Mouse (Mus musculus): ENCODE results near the gene Gm614. TPM values are rescaled to one million over a fixed set of nuclear protein-coding genes. Genes with fewer than 3 reads are reported as not detected.
A peak's percentile ranks its signal among the peaks of the same experiment; 100 is the strongest.

Gene Gm614
- polyA plus RNA-seq (2014; fragmentation: Nextera tagmentation; extraction: Ambion mirVana) = not detected in 2 replicates

DNA sequence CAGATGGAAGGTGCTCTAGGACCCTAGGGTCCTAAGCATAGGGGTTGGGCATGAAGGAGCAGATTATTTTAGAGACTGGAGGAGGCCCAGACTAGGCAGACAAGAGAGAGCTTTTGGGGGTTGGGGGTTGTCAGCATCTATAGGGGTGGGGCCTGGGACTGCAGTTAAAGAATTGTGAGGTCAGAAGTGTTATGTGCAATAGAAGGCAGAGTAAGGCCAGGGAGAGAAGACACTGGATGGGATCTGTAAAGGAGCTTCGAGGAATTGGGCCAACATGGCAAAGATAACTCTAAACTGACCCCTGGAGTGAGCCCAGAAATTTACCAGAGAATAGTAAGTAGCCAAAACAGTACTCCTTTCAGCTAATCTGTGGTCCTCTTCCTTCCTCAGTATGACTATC is at the start of gene Gm614:
TSS of gene Gm614 (minus strand) at position 101 of the 400 bp plus-strand sequence.
- Histone ChIP-seq H3K9ac (ENCODE audit: low read length) (no peak within 1 kb of the TSS), H3K4me1 (ENCODE audit: control insufficient read depth, insufficient read depth, low read length) (peaks cover 3% of the 10 kb centered on the region), H3K36me3 (ENCODE audit: control insufficient read depth, insufficient read depth, low read length) (no peaks in the 10 kb centered on the region), H3K27ac (replicated peaks; ENCODE audit: low read depth, low read length) (no peak within 1 kb of the TSS), H3K9me3 (ENCODE audit: control insufficient read depth, low read length) (no peaks in the 10 kb centered on the region), H3K27me3 (ENCODE audit: control insufficient read depth, insufficient read depth, low read length) (no peaks in the 10 kb centered on the region), H3K4me2 (ENCODE audit: low read depth, severe bottlenecking) (no peak within 1 kb of the TSS), H3K4me3 (ENCODE audit: low read depth, low read length) (no peak within 1 kb of the TSS)
- DNase-seq (ENCODE audit: low spot score) = no peak
- no peak for ATAC-seq (ENCODE audit: insufficient number of reproducible peaks, low FRiP score, low TSS enrichment, low read depth)
- 90% methylated on average over 1 of the region's 1 CpGs for WGBS

DNA sequence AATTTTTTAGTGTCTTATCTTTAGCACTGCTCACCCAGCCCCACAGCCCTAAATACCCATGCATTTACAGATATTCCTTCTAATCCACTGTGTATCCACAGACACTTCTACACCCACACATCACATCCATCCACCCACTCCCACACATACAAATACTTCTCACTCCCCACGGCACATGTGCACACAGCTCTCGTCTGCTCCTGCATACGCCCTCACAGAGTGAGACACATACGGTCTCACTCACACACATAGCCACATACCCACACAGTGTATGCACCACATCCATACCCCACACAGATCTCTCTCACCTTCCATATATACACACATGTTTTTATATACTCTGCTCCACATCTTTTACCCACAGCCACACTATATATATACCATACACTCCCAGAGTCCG is 45.5 kb upstream of the Gm614 start:
- Histone ChIP-seq H3K4me2 (ENCODE audit: low read depth, severe bottlenecking) (no peak overlapping the region), H3K27ac (replicated peaks; ENCODE audit: low read depth, low read length) (no peak overlapping the region), H3K4me3 (ENCODE audit: low read depth, low read length) (no peak overlapping the region), H3K9ac (ENCODE audit: low read length) (no peak overlapping the region), H3K4me1 (ENCODE audit: control insufficient read depth, insufficient read depth, low read length) (no peaks in the 10 kb centered on the region), H3K36me3 (ENCODE audit: control insufficient read depth, insufficient read depth, low read length) (no peaks in the 10 kb centered on the region), H3K9me3 (ENCODE audit: control insufficient read depth, low read length) (no peaks in the 10 kb centered on the region), H3K27me3 (ENCODE audit: control insufficient read depth, insufficient read depth, low read length) (0 out of 2 replicates have a peak, but pooled peaks cover 5% of the 10 kb centered on the region)
- ATAC-seq (ENCODE audit: insufficient number of reproducible peaks, low FRiP score, low TSS enrichment, low read depth) (no peak), DNase-seq (ENCODE audit: low spot score) (no peak)
- WGBS = 89% methylated on average over 5 of the region's 5 CpGs

DNA sequence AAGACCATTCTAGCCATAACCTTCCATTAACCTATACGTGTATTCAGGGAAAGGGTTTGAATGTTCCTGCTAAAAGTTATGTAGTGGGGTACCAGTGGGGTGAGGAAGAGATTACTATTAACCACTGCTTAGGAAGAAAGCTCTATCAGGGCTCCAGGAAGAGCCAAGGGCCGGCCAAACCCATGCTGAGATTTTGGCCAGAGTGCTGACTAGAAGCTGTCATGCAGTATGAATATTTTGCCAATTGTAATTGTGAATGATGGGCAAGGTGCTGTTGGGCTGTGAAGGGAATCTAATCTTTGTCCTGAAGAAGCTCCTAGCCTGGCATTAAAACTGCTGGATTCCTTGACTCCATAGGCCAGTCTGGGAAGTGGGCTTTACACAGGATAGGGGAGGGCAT is 40.9 kb upstream of the Gm614 start:
- Histone ChIP-seq H3K9ac (ENCODE audit: low read length) (no peak overlapping the region), H3K36me3 (ENCODE audit: control insufficient read depth, insufficient read depth, low read length) (no peaks in the 10 kb centered on the region), H3K27me3 (ENCODE audit: control insufficient read depth, insufficient read depth, low read length) (peaks cover 5% of the 10 kb centered on the region; the same call in 1 of the 2 replicates), H3K4me3 (ENCODE audit: low read depth, low read length) (no peak overlapping the region), H3K4me1 (ENCODE audit: control insufficient read depth, insufficient read depth, low read length) (no peaks in the 10 kb centered on the region), H3K4me2 (ENCODE audit: low read depth, severe bottlenecking) (no peak overlapping the region), H3K9me3 (ENCODE audit: control insufficient read depth, low read length) (no peaks in the 10 kb centered on the region), H3K27ac (replicated peaks; ENCODE audit: low read depth, low read length) (no peak overlapping the region)
- ATAC-seq (ENCODE audit: insufficient number of reproducible peaks, low FRiP score, low TSS enrichment, low read depth) (no peak), DNase-seq (ENCODE audit: low spot score) (no peak)
- 65% methylated on average over 2 of the region's 2 CpGs for WGBS

DNA sequence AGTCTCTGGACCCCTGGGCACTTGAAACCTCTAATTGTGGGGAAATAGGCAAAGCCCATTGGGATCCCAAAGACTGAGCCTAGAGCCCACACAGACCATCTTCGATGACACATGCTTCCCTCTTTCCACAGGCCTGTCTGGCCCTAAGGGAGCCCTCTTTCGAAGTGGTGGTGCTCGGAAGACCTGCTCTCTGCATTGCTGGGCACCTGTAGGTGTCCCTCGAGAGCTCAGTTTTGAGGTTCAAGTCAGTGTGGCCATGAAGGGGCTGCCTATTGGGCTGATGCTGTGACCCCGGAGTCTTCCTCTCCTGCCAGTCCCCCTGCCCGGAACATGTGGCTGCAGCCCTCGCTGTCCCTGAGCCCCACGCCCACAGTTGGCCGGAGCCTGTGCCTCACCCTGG is 37.9 kb upstream of the Gm614 start:
- H3K27ac ChIP-seq (replicated peaks; ENCODE audit: low read depth, low read length) = no peak overlapping the region
- peaks cover 2% of the 10 kb centered on the region; the same call in 1 of the 2 replicates for H3K36me3 ChIP-seq (ENCODE audit: control insufficient read depth, insufficient read depth, low read length)
- no peaks in the 10 kb centered on the region for H3K4me1 ChIP-seq (ENCODE audit: control insufficient read depth, insufficient read depth, low read length)
- no peak overlapping the region for H3K4me2 ChIP-seq (ENCODE audit: low read depth, severe bottlenecking)
- DNase-seq (ENCODE audit: low spot score) (no peak), ATAC-seq (ENCODE audit: insufficient number of reproducible peaks, low FRiP score, low TSS enrichment, low read depth) (no peak)
- no peak overlapping the region for H3K4me3 ChIP-seq (ENCODE audit: low read depth, low read length)
- WGBS = 79% methylated on average over 9 of the region's 9 CpGs
- H3K9me3 ChIP-seq (ENCODE audit: control insufficient read depth, low read length) = no peaks in the 10 kb centered on the region
- peaks cover 5% of the 10 kb centered on the region; the same call in 1 of the 2 replicates for H3K27me3 ChIP-seq (ENCODE audit: control insufficient read depth, insufficient read depth, low read length)
- no peak overlapping the region for H3K9ac ChIP-seq (ENCODE audit: low read length)

DNA sequence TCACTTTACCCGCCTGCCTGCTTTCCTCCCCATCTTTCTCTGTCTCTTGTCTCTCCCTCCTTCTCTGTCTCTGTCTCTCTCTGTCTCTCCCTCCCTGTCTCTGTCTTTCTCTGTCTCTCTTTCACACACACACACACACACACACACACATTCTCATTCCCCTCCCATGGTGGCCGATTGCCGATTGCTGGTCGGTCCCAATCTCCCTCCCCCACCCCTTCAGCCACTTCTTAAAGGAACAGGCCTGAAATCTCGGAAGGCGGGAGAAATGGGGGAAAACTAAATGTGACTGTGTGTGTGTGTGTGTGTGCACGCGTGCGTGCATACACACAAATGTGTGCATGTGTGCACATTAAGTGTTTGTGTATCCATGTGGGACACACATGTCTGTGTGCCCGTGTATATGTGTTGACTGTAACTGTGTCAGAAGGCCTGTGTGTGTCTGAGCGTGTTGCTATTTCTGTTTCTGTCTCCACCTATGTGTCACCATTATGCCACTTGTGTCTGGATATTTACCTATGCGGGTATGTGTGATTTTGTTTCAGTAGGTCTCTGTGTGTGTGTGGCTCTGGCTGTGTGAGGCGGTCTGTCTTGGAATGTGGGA is 36.7 kb upstream of the Gm614 start:
- Histone ChIP-seq H3K4me3 (ENCODE audit: low read depth, low read length) (peak overlapping the region; percentile 37), H3K27me3 (ENCODE audit: control insufficient read depth, insufficient read depth, low read length) (peaks cover 5% of the 10 kb centered on the region; the same call in 1 of the 2 replicates), H3K4me2 (ENCODE audit: low read depth, severe bottlenecking) (peak overlapping the region; percentile 49), H3K9ac (ENCODE audit: low read length) (peak overlapping the region; percentile 34), H3K4me1 (ENCODE audit: control insufficient read depth, insufficient read depth, low read length) (no peaks in the 10 kb centered on the region), H3K36me3 (ENCODE audit: control insufficient read depth, insufficient read depth, low read length) (peaks cover 8% of the 10 kb centered on the region; the same call in 1 of the 2 replicates), H3K9me3 (ENCODE audit: control insufficient read depth, low read length) (no peaks in the 10 kb centered on the region), H3K27ac (replicated peaks; ENCODE audit: low read depth, low read length) (0 out of 2 replicates have a peak overlapping the region, but pooled peaks have one; percentile 56)
- no peak; the same call in 1 of the 2 replicates for ATAC-seq (ENCODE audit: insufficient number of reproducible peaks, low FRiP score, low TSS enrichment, low read depth)
- peak; percentile 35 for DNase-seq (ENCODE audit: low spot score)
- WGBS = 44% methylated on average over 13 of the region's 13 CpGs

DNA sequence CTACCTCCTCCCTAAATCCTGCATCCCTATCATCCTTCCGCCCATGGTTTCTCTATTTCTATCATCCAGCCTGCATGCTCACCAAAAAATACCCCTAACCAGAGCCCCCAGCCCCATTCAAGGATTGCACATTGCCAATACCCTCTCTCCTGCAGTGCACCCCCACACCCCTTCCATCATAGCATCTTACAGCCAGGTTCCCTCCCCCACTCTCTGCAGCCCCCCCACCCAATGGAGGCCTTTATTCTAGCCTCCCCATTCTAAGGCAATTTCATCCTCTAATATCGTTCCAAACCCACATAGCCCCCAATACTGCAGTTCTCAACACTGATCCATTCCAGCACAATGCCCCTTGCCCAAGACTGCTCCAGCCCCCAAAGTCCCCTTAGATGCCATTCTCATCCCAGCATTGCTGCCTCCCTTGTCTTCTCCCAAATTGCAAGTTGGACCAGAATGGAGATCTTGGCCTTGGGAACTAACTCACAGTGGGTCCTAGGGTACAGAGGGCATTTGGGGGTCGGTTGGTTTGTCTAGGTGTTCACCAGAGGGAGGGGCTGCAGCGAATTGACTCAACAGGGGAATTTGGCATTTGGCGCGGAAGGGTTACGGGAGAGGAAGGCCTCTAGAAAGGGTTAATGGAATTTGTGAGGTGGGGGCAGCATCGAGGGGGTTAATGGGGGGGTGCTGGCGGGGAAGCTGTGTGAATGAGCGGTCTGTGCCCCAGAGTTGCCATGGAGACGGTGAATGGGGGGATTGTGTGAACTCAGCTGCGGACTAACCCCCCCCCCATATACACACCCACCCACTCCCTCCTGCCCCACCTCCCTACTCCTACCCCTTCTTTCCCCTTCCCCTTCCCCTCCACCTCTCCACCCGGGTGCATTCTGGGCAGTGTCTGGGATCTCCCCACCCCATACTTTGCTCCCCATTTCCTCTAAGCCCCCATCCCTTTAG is 36.0 kb upstream of the Gm614 start:
- H3K4me2 ChIP-seq (ENCODE audit: low read depth, severe bottlenecking) = peak overlapping the region; percentile 49
- 29% methylated on average over 10 of the region's 13 CpGs for WGBS
- peak overlapping the region; percentile 37 for H3K4me3 ChIP-seq (ENCODE audit: low read depth, low read length)
- no peaks in the 10 kb centered on the region for H3K4me1 ChIP-seq (ENCODE audit: control insufficient read depth, insufficient read depth, low read length)
- no peaks in the 10 kb centered on the region for H3K9me3 ChIP-seq (ENCODE audit: control insufficient read depth, low read length)
- ATAC-seq (ENCODE audit: insufficient number of reproducible peaks, low FRiP score, low TSS enrichment, low read depth) (peak; percentile 77), DNase-seq (ENCODE audit: low spot score) (peak; percentile 38)
- H3K27me3 ChIP-seq (ENCODE audit: control insufficient read depth, insufficient read depth, low read length) = peaks cover 5% of the 10 kb centered on the region; the same call in 1 of the 2 replicates
- H3K36me3 ChIP-seq (ENCODE audit: control insufficient read depth, insufficient read depth, low read length) = peaks cover 8% of the 10 kb centered on the region; the same call in 1 of the 2 replicates
- H3K9ac ChIP-seq (ENCODE audit: low read length) = peak overlapping the region; percentile 41
- 0 out of 2 replicates have a peak overlapping the region, but pooled peaks have one; percentile 36 for H3K27ac ChIP-seq (replicated peaks; ENCODE audit: low read depth, low read length)

DNA sequence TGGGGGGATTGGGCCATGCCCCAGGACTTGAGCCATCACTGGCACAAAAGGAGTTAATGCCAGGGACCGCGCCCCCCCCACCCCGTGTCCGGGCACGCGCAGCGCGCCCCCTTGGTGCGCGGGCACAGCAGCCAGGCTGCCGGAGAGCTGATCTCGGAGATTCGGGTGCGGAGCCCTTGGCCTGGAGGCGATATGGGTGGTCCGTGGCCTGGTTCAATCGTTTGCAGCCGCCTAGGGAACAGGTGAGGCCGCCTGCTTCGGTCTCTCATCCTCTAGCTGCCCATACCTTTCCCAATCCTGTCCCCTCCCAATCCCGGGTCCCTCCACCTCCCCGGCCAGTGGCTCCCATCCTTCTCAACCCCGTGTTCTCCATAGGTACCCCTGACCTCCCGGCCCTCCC is 35.3 kb upstream of the Gm614 start, which contains the start of gene Nlgn3:
TSS of gene Nlgn3 (plus strand) at position 114 of the 400 bp plus-strand sequence.
- ATAC-seq (ENCODE audit: insufficient number of reproducible peaks, low FRiP score, low TSS enrichment, low read depth) = peak; percentile 17; the same call in 1 of the 2 replicates
- Histone ChIP-seq H3K27ac (replicated peaks; ENCODE audit: low read depth, low read length) (0 out of 2 replicates have a peak within 1 kb of the TSS, but pooled peaks have one; percentile 36), H3K9me3 (ENCODE audit: control insufficient read depth, low read length) (no peaks in the 10 kb centered on the region), H3K4me3 (ENCODE audit: low read depth, low read length) (peak within 1 kb of the TSS; percentile 37), H3K9ac (ENCODE audit: low read length) (peak within 1 kb of the TSS; percentile 41), H3K4me1 (ENCODE audit: control insufficient read depth, insufficient read depth, low read length) (no peaks in the 10 kb centered on the region), H3K4me2 (ENCODE audit: low read depth, severe bottlenecking) (peak within 1 kb of the TSS; percentile 49), H3K27me3 (ENCODE audit: control insufficient read depth, insufficient read depth, low read length) (peaks cover 5% of the 10 kb centered on the region; the same call in 1 of the 2 replicates), H3K36me3 (ENCODE audit: control insufficient read depth, insufficient read depth, low read length) (peaks cover 8% of the 10 kb centered on the region; the same call in 1 of the 2 replicates)
- DNase-seq (ENCODE audit: low spot score) = peak; percentile 55
- 26% methylated on average over 14 of the region's 24 CpGs for WGBS

DNA sequence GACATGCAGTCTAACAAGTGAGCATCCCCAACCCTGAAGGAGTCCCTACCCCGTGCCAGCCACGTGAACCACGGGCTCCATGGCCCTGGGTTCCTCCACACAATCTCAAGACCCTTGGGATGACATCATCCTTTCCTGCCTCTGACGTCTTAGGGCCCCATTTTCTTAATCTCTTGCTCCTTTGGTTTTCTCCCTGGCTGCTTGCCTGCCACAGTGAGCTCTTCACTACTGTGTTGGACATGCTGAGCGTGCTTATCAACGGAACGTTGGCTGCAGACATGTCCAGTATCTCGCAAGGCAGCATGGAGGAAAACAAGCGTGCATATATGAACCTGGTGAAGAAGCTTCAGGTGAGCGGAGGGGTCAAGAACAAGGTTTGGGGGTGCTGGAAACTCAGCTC is 26.3 kb upstream of the Gm614 start:
- 87% methylated on average over 10 of the region's 10 CpGs for WGBS
- H3K36me3 ChIP-seq (ENCODE audit: control insufficient read depth, insufficient read depth, low read length) = peaks cover 5% of the 10 kb centered on the region; the same call in 1 of the 2 replicates
- no peak overlapping the region for H3K27ac ChIP-seq (replicated peaks; ENCODE audit: low read depth, low read length)
- ATAC-seq (ENCODE audit: insufficient number of reproducible peaks, low FRiP score, low TSS enrichment, low read depth) (no peak), DNase-seq (ENCODE audit: low spot score) (no peak)
- H3K27me3 ChIP-seq (ENCODE audit: control insufficient read depth, insufficient read depth, low read length) = 0 out of 2 replicates have a peak, but pooled peaks cover 11% of the 10 kb centered on the region
- no peaks in the 10 kb centered on the region for H3K9me3 ChIP-seq (ENCODE audit: control insufficient read depth, low read length)
- no peak overlapping the region for H3K4me2 ChIP-seq (ENCODE audit: low read depth, severe bottlenecking)
- H3K4me1 ChIP-seq (ENCODE audit: control insufficient read depth, insufficient read depth, low read length) = no peaks in the 10 kb centered on the region
- H3K9ac ChIP-seq (ENCODE audit: low read length) = no peak overlapping the region
- H3K4me3 ChIP-seq (ENCODE audit: low read depth, low read length) = no peak overlapping the region

All from limb, embryonic 11.5 days (tissue).